Mouse (Mus musculus) midbrain, postnatal 0 days (tissue): ENCODE data around the gene Tmem213. TPM values are rescaled to one million over a fixed set of nuclear protein-coding genes. Genes with fewer than 3 reads are reported as not detected.
A peak's percentile ranks its signal among the peaks of the same experiment; 100 is the strongest.

Experiments
- ATAC-seq: fragments of 200-750 bp; cut with Nextera tagmentation; 2 replicates; pipeline ENCODE4 v1.8.0; 2017; ENCODE audit warnings: moderate number of reproducible peaks, mild to moderate bottlenecking, moderate TSS enrichment, moderate library complexity; ENCODE audit not compliant: low FRiP score
- DNase-seq: peaks from one replicate; pipeline ENCODE4 v3.0.0-alpha.2; 2015; ENCODE audit warnings: low spot score
- H3K27ac ChIP-seq: fragments of 300-500 bp; sonication (generic); 2 replicates; pipeline ENCODE4 v1.5.1; 2014; ENCODE audit warnings: low read depth, mild to moderate bottlenecking, low read length, mixed read lengths
- H3K27me3 ChIP-seq: fragments of 300-500 bp; sonication (generic); 2 replicates; pipeline ENCODE4 v1.6.1; 2014; ENCODE audit warnings: low read length, control low read depth, mixed read lengths; ENCODE audit not compliant: insufficient read depth
- H3K36me3 ChIP-seq: fragments of 300-500 bp; sonication (generic); 2 replicates; pipeline ENCODE4 v1.6.1; 2014; ENCODE audit warnings: low read length, control low read depth, mixed read lengths; ENCODE audit not compliant: insufficient read depth
- H3K4me1 ChIP-seq: fragments of 300-500 bp; sonication (generic); 2 replicates; pipeline ENCODE4 v1.6.1; 2014; ENCODE audit warnings: mild to moderate bottlenecking, control low read depth, antibody characterized with exemption, low read length, mixed read lengths; ENCODE audit not compliant: insufficient read depth
- H3K4me2 ChIP-seq: fragments of 300-500 bp; sonication (generic); 2 replicates; pipeline ENCODE4 v1.6.1; 2014; ENCODE audit warnings: low read depth, mild to moderate bottlenecking, low read length, mixed read lengths; ENCODE audit not compliant: poor library complexity, severe bottlenecking
- H3K4me3 ChIP-seq: fragments of 300-500 bp; sonication (generic); 2 replicates; pipeline ENCODE4 v1.5.1; 2014; ENCODE audit warnings: low read depth, mild to moderate bottlenecking, low read length, moderate library complexity
- H3K9ac ChIP-seq: fragments of 300-500 bp; sonication (generic); replicated peaks from 2 replicates; pipeline ENCODE4 v1.6.1; 2014; ENCODE audit warnings: mild to moderate bottlenecking, low read length, moderate library complexity, mixed read lengths; ENCODE audit not compliant: poor library complexity, severe bottlenecking
- H3K9me3 ChIP-seq: fragments of 300-500 bp; sonication (generic); 2 replicates; pipeline ENCODE4 v1.6.1; 2016; ENCODE audit warnings: low read length, control low read depth
- CTCF ChIP-seq: IDR thresholded peaks from 2 replicates; pipeline ENCODE4 v1.5.1; 2016; ENCODE audit warnings: antibody characterized with exemption, mild to moderate bottlenecking
- WGBS: fragments of 180-500 bp; shearing (Covaris S2); extraction: QIAGEN DNeasy Blood & Tissue Kit; methylation state at CpG from one replicate; pipeline ENCODE4 v1.1.7; 2014; 5-methylcytosine and 5-hydroxymethylcytosine counted together
- polyA plus RNA-seq: library from polyadenylated mRNA; unstranded; fragments of >200 nt; fragmentation: Nextera tagmentation; extraction: Ambion mirVana; gene quantifications from 2 replicates; pipeline ENCODE4 v1.2.1, GENCODE M21; 2015
- total RNA-seq: library from RNA; depleted of rRNA; stranded (reverse); fragments of >200 nt; gene quantifications from 2 replicates; pipeline ENCODE4 v1.2.3, GENCODE M21; 2014

The Tmem213 gene
- total and polyA plus RNA-seq, 2 experiments from 2014 or later, result 0.26 TPM; not detected in 1

- no peak for ATAC-seq
- WGBS, result 93% methylated on average over 5 of the region's 5 CpGs
Measured at GRCm38 (mm10) chr6:38156204-38156603, 47.1 kb downstream of the Tmem213 start.

GRCm38 (mm10) chr6:38157925-38158324 lies 48.9 kb downstream of the Tmem213 start:
- WGBS, result 36% methylated on average over 16 of the region's 16 CpGs

More at GRCm38 (mm10) chr6:38156204-38156603, 47.1 kb downstream of the Tmem213 start:
- no peak overlapping the region for H3K4me3 ChIP-seq
- peak; percentile 49 for TF ChIP-seq CTCF
- DNase-seq, result no peak
- H3K4me1 ChIP-seq, result no peaks in the 10 kb centered on the region
- peaks cover 15% of the 10 kb centered on the region; the same call in 1 of the 2 replicates for H3K36me3 ChIP-seq
- H3K27ac ChIP-seq, result no peak overlapping the region
- no peaks in the 10 kb centered on the region for H3K9me3 ChIP-seq
- H3K27me3 ChIP-seq, result no peaks in the 10 kb centered on the region
- no peak overlapping the region for H3K9ac ChIP-seq
- H3K4me2 ChIP-seq, result no peak overlapping the region

GRCm38 (mm10) chr6:38159576-38159975 lies 50.5 kb downstream of the Tmem213 start:
- H3K27me3 ChIP-seq, result no peaks in the 10 kb centered on the region
- H3K9me3 ChIP-seq, result no peaks in the 10 kb centered on the region
- H3K4me3 ChIP-seq, result no peak overlapping the region
- no peak overlapping the region for H3K27ac ChIP-seq
- no peak overlapping the region for H3K4me2 ChIP-seq
- ATAC-seq, result no peak
- WGBS, result 76% methylated on average over 4 of the region's 4 CpGs
- no peak overlapping the region for H3K9ac ChIP-seq
- H3K36me3 ChIP-seq, result peaks cover 13% of the 10 kb centered on the region; the same call in 1 of the 2 replicates
- no peak for TF ChIP-seq CTCF
- DNase-seq, result no peak
- H3K4me1 ChIP-seq, result no peaks in the 10 kb centered on the region; the same call in 1 of the 2 replicates

More at GRCm38 (mm10) chr6:38157925-38158324, 48.9 kb downstream of the Tmem213 start:
- Histone ChIP-seq H3K4me2 (no peak overlapping the region), H3K9me3 (no peaks in the 10 kb centered on the region), H3K9ac (no peak overlapping the region), H3K27ac (no peak overlapping the region), H3K27me3 (no peaks in the 10 kb centered on the region), H3K36me3 (peaks cover 13% of the 10 kb centered on the region; the same call in 1 of the 2 replicates), H3K4me3 (no peak overlapping the region), H3K4me1 (no peaks in the 10 kb centered on the region)
- DNase-seq (no peak), ATAC-seq (no peak)
- no peak for TF ChIP-seq CTCF

GRCm38 (mm10) chr6:38160102-38160501 lies 51.0 kb downstream of the Tmem213 start:
- DNase-seq (peak; percentile 95), ATAC-seq (no peak)
- Histone ChIP-seq H3K27me3 (no peaks in the 10 kb centered on the region), H3K27ac (no peak overlapping the region), H3K4me2 (no peak overlapping the region), H3K9me3 (no peaks in the 10 kb centered on the region), H3K36me3 (0 out of 2 replicates have a peak, but pooled peaks cover 8% of the 10 kb centered on the region), H3K4me1 (no peaks in the 10 kb centered on the region; the same call in 1 of the 2 replicates), H3K4me3 (no peak overlapping the region), H3K9ac (no peak overlapping the region)
- peak; percentile 96 for TF ChIP-seq CTCF
- WGBS, result 12% methylated on average over 3 of the region's 3 CpGs

- H3K4me2 ChIP-seq, result no peak overlapping the region
- peaks cover 11% of the 10 kb centered on the region; the same call in 1 of the 2 replicates for H3K36me3 ChIP-seq
- TF ChIP-seq CTCF, result no peak
- no peaks in the 10 kb centered on the region; the same call in 1 of the 2 replicates for H3K4me1 ChIP-seq
- no peak overlapping the region for H3K27ac ChIP-seq
- no peaks in the 10 kb centered on the region for H3K9me3 ChIP-seq
- no peak for ATAC-seq
- H3K27me3 ChIP-seq, result no peaks in the 10 kb centered on the region
- DNase-seq, result no peak
- no peak overlapping the region for H3K4me3 ChIP-seq
- H3K9ac ChIP-seq, result no peak overlapping the region
- 69% methylated on average over 2 of the region's 2 CpGs for WGBS
Measured at GRCm38 (mm10) chr6:38160556-38160955, 51.5 kb downstream of the Tmem213 start.

GRCm38 (mm10) chr6:38162825-38163504 lies 53.9 kb downstream of the Tmem213 start:
- no peak for DNase-seq
- 48% methylated on average over 14 of the region's 14 CpGs for WGBS
- no peak overlapping the region for H3K27ac ChIP-seq

More at GRCm38 (mm10) chr6:38162825-38163504, 53.9 kb downstream of the Tmem213 start:
- no peak for ATAC-seq
- no peak for TF ChIP-seq CTCF
- no peaks in the 10 kb centered on the region for H3K9me3 ChIP-seq
- peaks cover 12% of the 10 kb centered on the region; the same call in 1 of the 2 replicates for H3K36me3 ChIP-seq
- H3K4me3 ChIP-seq, result no peak overlapping the region
- H3K4me2 ChIP-seq, result no peak overlapping the region
- H3K9ac ChIP-seq, result no peak overlapping the region
- H3K4me1 ChIP-seq, result no peaks in the 10 kb centered on the region; the same call in 1 of the 2 replicates
- no peaks in the 10 kb centered on the region for H3K27me3 ChIP-seq
